Mouse (Mus musculus): ENCODE results near the gene Borcs7.

GRCm38 (mm10) chr19:46718150-46718549 lies 28.4 kb downstream of the Borcs7 start:
- TF ChIP-seq CTCF (IDR thresholded peaks at IDR 0.05; ENCODE audit: extremely low read depth, insufficient read length, insufficient replicate concordance, low read depth, low read length) (no peak), POLR2A (IDR thresholded peaks at IDR 0.05; ENCODE audit: low read depth, low read length) (no peak)

All from small intestine, adult 2 months (tissue).